ENCODE assay signal across 8 mouse cellular contexts in genomic region chr5:37147536-37147935, GRCm38 (mm10).
DNase-seq lines count a peak whose midpoint lies in the region; ATAC-seq lines count a peak whose summit lies in the region.

No protein-coding gene starts in this region.

- no peak overlapping the region for H3K27ac ChIP-seq in forebrain, embryonic 13.5 days
- H3K27ac ChIP-seq in forebrain, embryonic 10.5 days: no peak overlapping the region

- DNase-seq in forebrain, embryonic 10.5 days (ENCODE audit: extremely low spot score, low spot score): no peak
- peak; percentile 8 for DNase-seq in ovary, postnatal 36 days (ENCODE audit: low spot score)
- no peak for DNase-seq in ovary, adult 18-20 months (ENCODE audit: low spot score)
- DNase-seq in cerebellum, postnatal 10 days: peak; percentile 87 to 94
- peak; percentile 58 for DNase-seq in kidney, postnatal 10 days
- DNase-seq in lung, postnatal 14 days: peak; percentile 55
- peak; percentile 10 to 20 for DNase-seq in spleen, postnatal 36 days (ENCODE audit: low spot score in 2 of 2)

- no peaks in the 10 kb centered on the region for H3K9me3 ChIP-seq in forebrain, embryonic 13.5 days (replicated peaks)
- no peaks in the 10 kb centered on the region for H3K9me3 ChIP-seq in forebrain, embryonic 10.5 days

- 0 out of 2 replicates have a peak, but pooled peaks have one; percentile 16 for ATAC-seq in forebrain, embryonic 13.5 days

- WGBS in forebrain, embryonic 13.5 days: 9% methylated on average over 4 of the region's 4 CpGs
- 14% methylated on average over 4 of the region's 4 CpGs for WGBS in forebrain, embryonic 10.5 days

- no peak overlapping the region for H3K4me3 ChIP-seq in forebrain, embryonic 13.5 days
- no peak overlapping the region for H3K4me3 ChIP-seq in forebrain, embryonic 10.5 days

- no peaks in the 10 kb centered on the region for H3K36me3 ChIP-seq in forebrain, embryonic 13.5 days (ENCODE audit: poor library complexity, severe bottlenecking)
- no peaks in the 10 kb centered on the region for H3K36me3 ChIP-seq in forebrain, embryonic 10.5 days (replicated peaks)

- 0 out of 2 replicates have a peak, but pooled peaks cover 4% of the 10 kb centered on the region for H3K27me3 ChIP-seq in forebrain, embryonic 13.5 days
- no peaks in the 10 kb centered on the region for H3K27me3 ChIP-seq in forebrain, embryonic 10.5 days (ENCODE audit: poor library complexity, severe bottlenecking)

- no peak overlapping the region for H3K9ac ChIP-seq in forebrain, embryonic 13.5 days

- H3K4me2 ChIP-seq in forebrain, embryonic 13.5 days: no peak overlapping the region

- H3K4me1 ChIP-seq in forebrain, embryonic 13.5 days: no peaks in the 10 kb centered on the region
- H3K4me1 ChIP-seq in forebrain, embryonic 10.5 days: no peaks in the 10 kb centered on the region

Comparison
In these comparisons a context has a peak if more than half of its experiments do, and no peak if none do; other contexts are left out.
1. DNase-seq: peak in ovary, postnatal 36 days (single experiment), cerebellum, postnatal 10 days (2 of 2), kidney, postnatal 10 days (single experiment), lung, postnatal 14 days (single experiment) and spleen, postnatal 36 days (2 of 2); none in forebrain, embryonic 10.5 days (single experiment) and ovary, adult 18-20 months (single experiment).